26 mouse cellular contexts compared by ENCODE assay signal in genomic region chr6:37510786-37511185, GRCm38 (mm10). TPM values are rescaled to one million over a fixed set of nuclear protein-coding genes. Genes with fewer than 3 reads are reported as not detected.
DNase-seq lines count a peak whose midpoint lies in the region; ATAC-seq and TF ChIP-seq lines count a peak whose summit lies in the region.
"Had no signal": no experiment of that assay in that cellular context is flagged by ENCODE, and none has a peak within 500 bp of the region (broad histone marks: within the 10 kb centered on the region; RNA-seq: fewer than 3 reads in every experiment).

No protein-coding gene starts in this region.

- no peak overlapping the region for H3K4me2 ChIP-seq in liver, embryonic 16.5 days (ENCODE audit: low read depth, low read length)
- H3K4me2 ChIP-seq in liver, embryonic 11.5 days = no peak overlapping the region
- H3K4me2 ChIP-seq in liver, postnatal 0 days (ENCODE audit: low read depth, low read length) = no peak overlapping the region
- H3K4me2 ChIP-seq: embryonic facial prominence, embryonic 12.5 days; forebrain, embryonic 13.5 days; forebrain, embryonic 15.5 days had no signal

- H3K4me1 ChIP-seq in liver, adult 2 months (ENCODE audit: control insufficient read depth, insufficient read depth, low read length) = peaks cover 15% of the 10 kb centered on the region
- H3K4me1 ChIP-seq in liver, embryonic 16.5 days (ENCODE audit: control insufficient read depth, low read depth, low read length) = no peaks in the 10 kb centered on the region
- no peaks in the 10 kb centered on the region for H3K4me1 ChIP-seq in liver, embryonic 11.5 days (replicated peaks; ENCODE audit: control insufficient read depth, insufficient read depth, low read length)
- H3K4me1 ChIP-seq in liver, postnatal 0 days (ENCODE audit: insufficient read depth) = no peaks in the 10 kb centered on the region
- H3K4me1 ChIP-seq: embryonic facial prominence, embryonic 10.5 days; embryonic facial prominence, embryonic 12.5 days; forebrain, embryonic 13.5 days; forebrain, embryonic 15.5 days had no signal

- no peaks in the 10 kb centered on the region for H3K36me3 ChIP-seq in liver, adult 2 months (ENCODE audit: control insufficient read depth, insufficient read depth, low read length)
- no peaks in the 10 kb centered on the region for H3K36me3 ChIP-seq in liver, embryonic 16.5 days (ENCODE audit: control insufficient read depth, insufficient read depth)
- no peaks in the 10 kb centered on the region for H3K36me3 ChIP-seq in liver, embryonic 11.5 days (ENCODE audit: control insufficient read depth, insufficient read depth, low read length)
- no peaks in the 10 kb centered on the region for H3K36me3 ChIP-seq in liver, postnatal 0 days (replicated peaks; ENCODE audit: insufficient read depth, low read length)
- H3K36me3 ChIP-seq: embryonic facial prominence, embryonic 10.5 days; embryonic facial prominence, embryonic 12.5 days; forebrain, embryonic 15.5 days; G1E had no signal

- H3K27me3 ChIP-seq in liver, adult 2 months (ENCODE audit: control insufficient read depth, insufficient read depth, low read length) = no peaks in the 10 kb centered on the region
- no peaks in the 10 kb centered on the region for H3K27me3 ChIP-seq in liver, embryonic 16.5 days (ENCODE audit: control insufficient read depth, insufficient read depth, low read depth, low read length)
- H3K27me3 ChIP-seq in liver, embryonic 11.5 days (replicated peaks; ENCODE audit: control insufficient read depth, insufficient read depth, low read length) = no peaks in the 10 kb centered on the region
- no peaks in the 10 kb centered on the region for H3K27me3 ChIP-seq in liver, postnatal 0 days (ENCODE audit: insufficient read depth, low read length)
- H3K27me3 ChIP-seq: CH12.LX; embryonic facial prominence, embryonic 12.5 days; forebrain, embryonic 13.5 days; forebrain, embryonic 15.5 days had no signal

- TF ChIP-seq POLR2A in liver, adult 2 months (IDR thresholded peaks at IDR 0.05; ENCODE audit: extremely low read depth, insufficient read depth, low read length) = no peak

- H3K9ac ChIP-seq in liver, adult 2 months (ENCODE audit: low read depth, low read length) = no peak overlapping the region
- no peak overlapping the region for H3K9ac ChIP-seq in liver, embryonic 16.5 days (ENCODE audit: low read depth, low read length)
- no peak overlapping the region for H3K9ac ChIP-seq in liver, embryonic 11.5 days (ENCODE audit: low read depth, low read length)
- no peak overlapping the region for H3K9ac ChIP-seq in liver, postnatal 0 days (replicated peaks)
- H3K9ac ChIP-seq: embryonic facial prominence, embryonic 12.5 days; forebrain, embryonic 13.5 days; forebrain, embryonic 15.5 days had no signal

- peak; percentile 81 for DNase-seq in liver, adult 2 months (ENCODE audit: extremely low read depth, low read depth, low spot score)
- DNase-seq in liver = no peak
- no peak for DNase-seq in liver, embryonic 11.5 days (ENCODE audit: low spot score)
- no peak for DNase-seq in liver, postnatal 0 days
- DNase-seq: adrenal gland, adult 8-10 months; adrenal gland, postnatal 14 days; adrenal gland, postnatal 36 days; B cell, adult 2 months; cerebellum, adult 11-12 months; cerebellum, adult 2 months; cerebellum, adult 9-10 months; cerebellum, postnatal 10 days; cerebellum, postnatal 25 days had no signal

- H3K79me2 ChIP-seq in liver, adult 2 months (ENCODE audit: control insufficient read depth, insufficient read depth, low read length) = no peaks in the 10 kb centered on the region

- peak; percentile 71 for ATAC-seq in liver, embryonic 16.5 days (ENCODE audit: low read depth)
- no peak for ATAC-seq in liver, embryonic 11.5 days (replicated peaks; ENCODE audit: low FRiP score)
- peak; percentile 63 for ATAC-seq in liver, postnatal 0 days
- ATAC-seq: activated CD4-positive, CD25-positive, alpha-beta regulatory T cell, adult 4 months; CD4-positive, CD25-positive, alpha-beta regulatory T cell, adult 4 months; forebrain, embryonic 13.5 days; forebrain, embryonic 15.5 days; Patski had no signal

- no peak overlapping the region for H3K4me3 ChIP-seq in liver, adult 2 months (ENCODE audit: insufficient read depth, low read depth, low read length)
- no peak overlapping the region for H3K4me3 ChIP-seq in liver, embryonic 16.5 days (ENCODE audit: low read depth, low read length)
- no peak overlapping the region for H3K4me3 ChIP-seq in liver, embryonic 11.5 days (ENCODE audit: low read depth, low read length)
- H3K4me3 ChIP-seq in liver, postnatal 0 days (ENCODE audit: low read depth, low read length) = no peak overlapping the region
- H3K4me3 ChIP-seq: embryonic facial prominence, embryonic 10.5 days; embryonic facial prominence, embryonic 12.5 days; forebrain, embryonic 13.5 days; forebrain, embryonic 15.5 days had no signal

- H3K27ac ChIP-seq in liver, adult 2 months (replicated peaks; ENCODE audit: insufficient read depth, low read depth, low read length) = peak overlapping the region; percentile 39; the same call in 1 of the 2 replicates
- no peak overlapping the region for H3K27ac ChIP-seq in liver, embryonic 16.5 days (ENCODE audit: low read length)
- no peak overlapping the region for H3K27ac ChIP-seq in liver, embryonic 11.5 days (ENCODE audit: low read depth, low read length)
- H3K27ac ChIP-seq in liver, postnatal 0 days (ENCODE audit: low read depth) = peak overlapping the region; percentile 42; the same call in 1 of the 2 replicates
- H3K27ac ChIP-seq: embryonic facial prominence, embryonic 10.5 days; embryonic facial prominence, embryonic 12.5 days; forebrain, embryonic 13.5 days; forebrain, embryonic 15.5 days had no signal

- H3K9me3 ChIP-seq in liver, embryonic 16.5 days (replicated peaks; ENCODE audit: control insufficient read depth, low read length) = no peaks in the 10 kb centered on the region
- H3K9me3 ChIP-seq in liver, embryonic 11.5 days (ENCODE audit: control insufficient read depth, low read length) = no peaks in the 10 kb centered on the region
- no peaks in the 10 kb centered on the region for H3K9me3 ChIP-seq in liver, postnatal 0 days (ENCODE audit: low read length)
- H3K9me3 ChIP-seq: embryonic facial prominence, embryonic 10.5 days; embryonic facial prominence, embryonic 12.5 days; forebrain, embryonic 13.5 days; forebrain, embryonic 15.5 days; G1E had no signal

- no peak for TF ChIP-seq CTCF in liver, adult 2 months (IDR thresholded peaks at IDR 0.05; ENCODE audit: low read depth, low read length)
- no peak for TF ChIP-seq CTCF in liver, postnatal 0 days (IDR thresholded peaks at IDR 0.05; ENCODE audit: low read depth)

- TF ChIP-seq EP300 in liver, postnatal 0 days (IDR thresholded peaks at IDR 0.05; ENCODE audit: low read depth) = peak; percentile 45

RNA-seq across cellular contexts. Expression of gene Akr1d1, which starts 19.2 kb away (rescaled TPM):
- 234 and 301 TPM in 2 replicates for total RNA-seq in liver, adult 2 months (2014; rRNA removed)
- polyA plus RNA-seq in liver, adult 2 months (2012; rRNA removed) = 73.2 and 89.2 TPM in 2 replicates
- 14.4 and 15.3 TPM in 2 replicates for polyA plus RNA-seq in liver, embryonic 16.5 days (2015; fragmentation: Nextera tagmentation; extraction: Ambion mirVana)
- 0.15 and 0.26 TPM in 2 replicates for polyA plus RNA-seq in liver, embryonic 11.5 days (2014; fragmentation: Nextera tagmentation; extraction: Ambion mirVana)
- polyA plus RNA-seq in liver, postnatal 0 days (2015; fragmentation: Nextera tagmentation; extraction: Ambion mirVana) = 74.3 and 79.1 TPM in 2 replicates
- total RNA-seq: CH12.LX, G1E had no signal
- polyA plus RNA-seq: activated CD4-positive, CD25-positive, alpha-beta regulatory T cell, adult 4 months; CD4-positive, CD25-positive, alpha-beta regulatory T cell, adult 4 months; cerebellum, adult 2 months; cortical plate, adult 2 months; embryonic facial prominence, embryonic 10.5 days; embryonic facial prominence, embryonic 12.5 days; embryonic facial prominence, embryonic 14.5 days; forebrain, embryonic 11.5 days; forebrain, embryonic 13.5 days; forebrain, embryonic 15.5 days; G1E; Patski had no signal

Comparison
In these comparisons a context has a peak if more than half of its experiments do, and no peak if none do; other contexts are left out.
1. H3K27ac ChIP-seq: peak in liver, adult 2 months (single experiment) and liver, postnatal 0 days (single experiment); none in liver, embryonic 16.5 days (single experiment) and liver, embryonic 11.5 days (single experiment).
2. RNA of gene Akr1d1, which starts 19.2 kb away (polyA plus RNA-seq): 74.3 to 79.1 TPM in liver, postnatal 0 days, 73.2 to 89.2 TPM in liver, adult 2 months and 14.4 to 15.3 TPM in liver, embryonic 16.5 days; 0.15 to 0.26 TPM in liver, embryonic 11.5 days; every median in the first group is over 10 times any median in the second.